Mouse (Mus musculus): ENCODE measurements around the gene Ptk6. TPM values are rescaled to one million over a fixed set of nuclear protein-coding genes. Genes with fewer than 3 reads are reported as not detected.

Gene Ptk6
- polyA plus RNA-seq, 1 experiment from 2014 or later, result 0.07 TPM

GRCm38 (mm10) chr2:181158471-181158870 lies 44.1 kb downstream of the Ptk6 start:
- H3K27ac ChIP-seq (ENCODE audit: low read length), result peak overlapping the region; percentile 93
- peak overlapping the region; percentile 65; the same call in 1 of the 2 replicates for H3K9ac ChIP-seq (ENCODE audit: low read length)
- no peaks in the 10 kb centered on the region for H3K9me3 ChIP-seq (replicated peaks; ENCODE audit: control insufficient read depth, low read length)
- H3K4me1 ChIP-seq (ENCODE audit: control insufficient read depth, insufficient read depth, low read length), result peaks cover 42% of the 10 kb centered on the region
- H3K36me3 ChIP-seq (ENCODE audit: control insufficient read depth, insufficient read depth), result no peaks in the 10 kb centered on the region
- WGBS, result 90% methylated on average over 2 of the region's 2 CpGs
- no peak overlapping the region for H3K4me3 ChIP-seq (ENCODE audit: low read length)
- peak overlapping the region; percentile 60; the same call in 1 of the 2 replicates for H3K4me2 ChIP-seq (ENCODE audit: low read depth, low read length)
- H3K27me3 ChIP-seq (ENCODE audit: control insufficient read depth, insufficient read depth, low read length), result peaks cover 15% of the 10 kb centered on the region
- no peak for ATAC-seq (replicated peaks; ENCODE audit: extremely low read depth, insufficient read depth, low FRiP score)

- 68% methylated on average over 6 of the region's 6 CpGs for whole genome bisulfite sequencing
- Histone ChIP-seq H3K27ac (ENCODE audit: low read length) (peak overlapping the region; percentile 93), H3K27me3 (ENCODE audit: control insufficient read depth, insufficient read depth, low read length) (peaks cover 15% of the 10 kb centered on the region), H3K4me1 (ENCODE audit: control insufficient read depth, insufficient read depth, low read length) (peaks cover 42% of the 10 kb centered on the region), H3K4me2 (ENCODE audit: low read depth, low read length) (no peak overlapping the region), H3K9ac (ENCODE audit: low read length) (no peak overlapping the region), H3K36me3 (ENCODE audit: control insufficient read depth, insufficient read depth) (peaks cover 2% of the 10 kb centered on the region; the same call in 1 of the 2 replicates), H3K9me3 (replicated peaks; ENCODE audit: control insufficient read depth, low read length) (no peaks in the 10 kb centered on the region), H3K4me3 (ENCODE audit: low read length) (no peak overlapping the region)
- ATAC-seq (replicated peaks; ENCODE audit: extremely low read depth, insufficient read depth, low FRiP score), result no peak
These were observed 44.8 kb downstream of the Ptk6 start for GRCm38 (mm10) chr2:181157716-181158302.

- 65% methylated on average over 4 of the region's 4 CpGs for WGBS
- H3K4me1 ChIP-seq (ENCODE audit: control insufficient read depth, insufficient read depth, low read length), result peaks cover 42% of the 10 kb centered on the region
- H3K4me3 ChIP-seq (ENCODE audit: low read length), result peak overlapping the region; percentile 69
These were observed 45.4 kb downstream of the Ptk6 start for GRCm38 (mm10) chr2:181157180-181157579.

GRCm38 (mm10) chr2:181156248-181157121 lies 46.1 kb downstream of the Ptk6 start, which contains the start of gene Eef1a2:
Gene Eef1a2 (minus strand): TSS chr2:181157014.
- Histone ChIP-seq H3K4me1 (ENCODE audit: control insufficient read depth, insufficient read depth, low read length) (peaks cover 42% of the 10 kb centered on the region), H3K9ac (ENCODE audit: low read length) (peak within 1 kb of the TSS; percentile 92), H3K4me3 (ENCODE audit: low read length) (peak within 1 kb of the TSS; percentile 69), H3K27ac (ENCODE audit: low read length) (peak within 1 kb of the TSS; percentile 93), H3K9me3 (replicated peaks; ENCODE audit: control insufficient read depth, low read length) (no peaks in the 10 kb centered on the region), H3K4me2 (ENCODE audit: low read depth, low read length) (peak within 1 kb of the TSS; percentile 68), H3K27me3 (ENCODE audit: control insufficient read depth, insufficient read depth, low read length) (peaks cover 15% of the 10 kb centered on the region), H3K36me3 (ENCODE audit: control insufficient read depth, insufficient read depth) (peaks cover 5% of the 10 kb centered on the region)
- 3% methylated on average over 55 of the region's 55 CpGs for WGBS
- ATAC-seq (replicated peaks; ENCODE audit: extremely low read depth, insufficient read depth, low FRiP score), result 0 out of 2 replicates have a peak, but pooled peaks have one; percentile 16

More at GRCm38 (mm10) chr2:181157180-181157579, 45.4 kb downstream of the Ptk6 start:
- Histone ChIP-seq H3K4me2 (ENCODE audit: low read depth, low read length) (peak overlapping the region; percentile 68), H3K36me3 (ENCODE audit: control insufficient read depth, insufficient read depth) (peaks cover 5% of the 10 kb centered on the region), H3K9me3 (replicated peaks; ENCODE audit: control insufficient read depth, low read length) (no peaks in the 10 kb centered on the region), H3K27ac (ENCODE audit: low read length) (peak overlapping the region; percentile 93), H3K27me3 (ENCODE audit: control insufficient read depth, insufficient read depth, low read length) (peaks cover 15% of the 10 kb centered on the region), H3K9ac (ENCODE audit: low read length) (peak overlapping the region; percentile 92; the same call in 1 of the 2 replicates)
- no peak for ATAC-seq (replicated peaks; ENCODE audit: extremely low read depth, insufficient read depth, low FRiP score)

GRCm38 (mm10) chr2:181155801-181156200 lies 46.8 kb downstream of the Ptk6 start:
- 39% methylated on average over 4 of the region's 4 CpGs for WGBS
- H3K27me3 ChIP-seq (ENCODE audit: control insufficient read depth, insufficient read depth, low read length), result peaks cover 15% of the 10 kb centered on the region
- H3K27ac ChIP-seq (ENCODE audit: low read length), result peak overlapping the region; percentile 93
- peak overlapping the region; percentile 92 for H3K9ac ChIP-seq (ENCODE audit: low read length)
- peak overlapping the region; percentile 69 for H3K4me3 ChIP-seq (ENCODE audit: low read length)
- 0 out of 2 replicates have a peak, but pooled peaks have one; percentile 9 for ATAC-seq (replicated peaks; ENCODE audit: extremely low read depth, insufficient read depth, low FRiP score)
- H3K9me3 ChIP-seq (replicated peaks; ENCODE audit: control insufficient read depth, low read length), result no peaks in the 10 kb centered on the region
- H3K4me1 ChIP-seq (ENCODE audit: control insufficient read depth, insufficient read depth, low read length), result peaks cover 40% of the 10 kb centered on the region
- peak overlapping the region; percentile 68 for H3K4me2 ChIP-seq (ENCODE audit: low read depth, low read length)
- H3K36me3 ChIP-seq (ENCODE audit: control insufficient read depth, insufficient read depth), result peaks cover 5% of the 10 kb centered on the region

GRCm38 (mm10) chr2:181154831-181155415 lies 47.7 kb downstream of the Ptk6 start:
- 54% methylated on average over 8 of the region's 8 CpGs for WGBS
- Histone ChIP-seq H3K9me3 (replicated peaks; ENCODE audit: control insufficient read depth, low read length) (no peaks in the 10 kb centered on the region), H3K4me2 (ENCODE audit: low read depth, low read length) (peak overlapping the region; percentile 68), H3K27ac (ENCODE audit: low read length) (peak overlapping the region; percentile 93), H3K36me3 (ENCODE audit: control insufficient read depth, insufficient read depth) (peaks cover 9% of the 10 kb centered on the region), H3K9ac (ENCODE audit: low read length) (peak overlapping the region; percentile 14; the same call in 1 of the 2 replicates), H3K4me3 (ENCODE audit: low read length) (peak overlapping the region; percentile 69), H3K4me1 (ENCODE audit: control insufficient read depth, insufficient read depth, low read length) (peaks cover 35% of the 10 kb centered on the region), H3K27me3 (ENCODE audit: control insufficient read depth, insufficient read depth, low read length) (peaks cover 15% of the 10 kb centered on the region)
- ATAC-seq (replicated peaks; ENCODE audit: extremely low read depth, insufficient read depth, low FRiP score), result peak; percentile 25

- Histone ChIP-seq H3K36me3 (ENCODE audit: control insufficient read depth, insufficient read depth) (peaks cover 9% of the 10 kb centered on the region), H3K27ac (ENCODE audit: low read length) (peak overlapping the region; percentile 93), H3K9ac (ENCODE audit: low read length) (0 out of 2 replicates have a peak overlapping the region, but pooled peaks have one; percentile 11), H3K9me3 (replicated peaks; ENCODE audit: control insufficient read depth, low read length) (no peaks in the 10 kb centered on the region), H3K4me3 (ENCODE audit: low read length) (peak overlapping the region; percentile 69), H3K27me3 (ENCODE audit: control insufficient read depth, insufficient read depth, low read length) (peaks cover 15% of the 10 kb centered on the region), H3K4me1 (ENCODE audit: control insufficient read depth, insufficient read depth, low read length) (peaks cover 32% of the 10 kb centered on the region), H3K4me2 (ENCODE audit: low read depth, low read length) (peak overlapping the region; percentile 68)
- no peak for ATAC-seq (replicated peaks; ENCODE audit: extremely low read depth, insufficient read depth, low FRiP score)
- WGBS, result 66% methylated on average over 3 of the region's 3 CpGs
These were observed 48.2 kb downstream of the Ptk6 start for GRCm38 (mm10) chr2:181154361-181154760.

GRCm38 (mm10) chr2:181153837-181154236 lies 48.8 kb downstream of the Ptk6 start:
- ATAC-seq (replicated peaks; ENCODE audit: extremely low read depth, insufficient read depth, low FRiP score), result no peak
- peaks cover 9% of the 10 kb centered on the region for H3K36me3 ChIP-seq (ENCODE audit: control insufficient read depth, insufficient read depth)
- H3K4me2 ChIP-seq (ENCODE audit: low read depth, low read length), result no peak overlapping the region; the same call in 1 of the 2 replicates
- no peak overlapping the region for H3K4me3 ChIP-seq (ENCODE audit: low read length)
- H3K27me3 ChIP-seq (ENCODE audit: control insufficient read depth, insufficient read depth, low read length), result peaks cover 15% of the 10 kb centered on the region
- H3K27ac ChIP-seq (ENCODE audit: low read length), result no peak overlapping the region; the same call in 1 of the 2 replicates
- H3K9me3 ChIP-seq (replicated peaks; ENCODE audit: control insufficient read depth, low read length), result no peaks in the 10 kb centered on the region
- 0 out of 2 replicates have a peak overlapping the region, but pooled peaks have one; percentile 11 for H3K9ac ChIP-seq (ENCODE audit: low read length)
- WGBS, result 14% methylated on average over 1 of the region's 1 CpGs
- H3K4me1 ChIP-seq (ENCODE audit: control insufficient read depth, insufficient read depth, low read length), result peaks cover 32% of the 10 kb centered on the region

Measured in heart, embryonic 16.5 days (tissue).